Mouse (Mus musculus) testis, postnatal 10 days (tissue): ENCODE measurements around the gene Cic.
A peak's percentile ranks its signal among the peaks of the same experiment; 100 is the strongest.

Experiments used
- DNase-seq: peaks from one replicate; pipeline ENCODE4 v3.0.0; 2021; ENCODE audit warnings: low spot score

The Cic gene

GRCm38 (mm10) chr7:25267301-25267750 is at the start of gene Cic:
Cic (plus strand) TSS chr7:25267704.
- peak; percentile 97 for DNase-seq

- peak; percentile 71 for DNase-seq
Observed at GRCm38 (mm10) chr7:25218705-25219415, 48.6 kb upstream of the Cic start.

GRCm38 (mm10) chr7:25219416-25219750 is 48.1 kb upstream of the Cic start:
- DNase-seq, result no peak

- DNase-seq, result peak; percentile 93
Observed at GRCm38 (mm10) chr7:25219756-25220456, 47.6 kb upstream of the Cic start.

GRCm38 (mm10) chr7:25220457-25221101 is 46.9 kb upstream of the Cic start, which contains the start of gene Dedd2:
Dedd2 (minus strand) TSS chr7:25220615.
- DNase-seq, result no peak

GRCm38 (mm10) chr7:25221102-25221883 is 46.2 kb upstream of the Cic start, which contains the start of gene Zfp526:
Zfp526 (plus strand) TSS chr7:25221425.
- DNase-seq, result peak; percentile 96

GRCm38 (mm10) chr7:25222275-25222967 is 45.1 kb upstream of the Cic start:
- DNase-seq, result no peak

GRCm38 (mm10) chr7:25227523-25228300 is 39.8 kb upstream of the Cic start:
- no peak for DNase-seq

GRCm38 (mm10) chr7:25230690-25231285 is 36.7 kb upstream of the Cic start:
- no peak for DNase-seq

GRCm38 (mm10) chr7:25232101-25232648 is 35.3 kb upstream of the Cic start:
- no peak for DNase-seq

- no peak for DNase-seq
Observed at GRCm38 (mm10) chr7:25233061-25233460, 34.4 kb upstream of the Cic start.

GRCm38 (mm10) chr7:25235526-25235925 is 32.0 kb upstream of the Cic start:
- DNase-seq, result no peak

- peak; percentile 99 for DNase-seq
Observed at GRCm38 (mm10) chr7:25237249-25238014, 30.1 kb upstream of the Cic start, which contains the start of gene Gsk3a. Gsk3a (minus strand) TSS chr7:25237851.

- DNase-seq, result peak; percentile 90
Observed at GRCm38 (mm10) chr7:25238015-25238706, 29.3 kb upstream of the Cic start.

GRCm38 (mm10) chr7:25238829-25239623 is 28.5 kb upstream of the Cic start:
- peak; percentile 79 for DNase-seq

GRCm38 (mm10) chr7:25240631-25241030 is 26.9 kb upstream of the Cic start:
- no peak for DNase-seq

GRCm38 (mm10) chr7:25241062-25241461 is 26.4 kb upstream of the Cic start:
- peak; percentile 65 for DNase-seq

GRCm38 (mm10) chr7:25243361-25243760 is 24.1 kb upstream of the Cic start:
- no peak for DNase-seq
